Mouse (Mus musculus): Measurements from ENCODE around the gene Krt84.
A peak's percentile ranks its signal among the peaks of the same experiment; 100 is the strongest.
"Not testable (repeated sequence)": the region's sequence is repeated elsewhere in the genome, so short reads cannot be mapped to it uniquely, and the experiment has no call there.

Krt84 gene

DNA sequence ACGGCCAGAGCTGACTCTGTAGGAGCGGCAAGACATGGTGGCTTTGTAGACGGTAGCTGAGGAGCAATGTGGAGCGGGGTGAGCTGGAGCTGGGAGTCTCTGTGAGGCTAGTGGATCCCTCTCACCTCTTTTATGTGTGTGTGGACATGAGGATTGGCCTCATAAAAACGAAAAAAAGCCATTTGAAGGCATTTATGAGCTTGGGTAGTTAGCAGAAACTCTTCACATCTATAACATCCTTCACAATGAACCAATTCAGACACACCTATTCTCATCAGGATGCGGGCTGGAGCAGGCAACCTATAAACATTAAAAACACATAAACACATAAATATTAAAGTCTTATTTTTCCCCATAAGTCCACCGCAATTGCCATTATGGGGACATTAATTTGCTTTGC is at the start of gene Krt84:
Gene Krt84, minus strand, starts transcription at position 101 of the 400 bp plus-strand sequence.
- no peak for DNase-seq (ENCODE audit: low spot score)

DNA sequence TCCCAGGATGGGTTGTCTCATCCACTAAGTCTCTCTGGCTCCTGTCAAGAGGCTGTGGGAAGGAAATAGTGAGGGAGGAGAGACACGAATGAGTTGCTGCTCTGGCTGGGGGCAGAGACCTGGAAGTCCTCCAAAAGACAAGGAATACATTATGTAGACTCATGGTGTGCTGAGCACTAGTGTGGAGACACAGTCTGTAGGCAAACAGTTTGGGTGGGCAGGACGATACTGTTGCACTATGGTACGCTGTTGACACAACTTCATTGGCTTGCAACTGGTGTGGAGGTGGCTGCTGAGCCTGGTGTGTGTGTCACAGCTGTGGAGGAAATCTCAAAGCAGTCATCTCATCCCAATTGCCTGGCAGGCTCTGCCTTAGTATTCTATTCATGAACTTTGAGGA is 49.1 kb upstream of the Krt84 start:
- no peak for DNase-seq (ENCODE audit: low spot score)

DNA sequence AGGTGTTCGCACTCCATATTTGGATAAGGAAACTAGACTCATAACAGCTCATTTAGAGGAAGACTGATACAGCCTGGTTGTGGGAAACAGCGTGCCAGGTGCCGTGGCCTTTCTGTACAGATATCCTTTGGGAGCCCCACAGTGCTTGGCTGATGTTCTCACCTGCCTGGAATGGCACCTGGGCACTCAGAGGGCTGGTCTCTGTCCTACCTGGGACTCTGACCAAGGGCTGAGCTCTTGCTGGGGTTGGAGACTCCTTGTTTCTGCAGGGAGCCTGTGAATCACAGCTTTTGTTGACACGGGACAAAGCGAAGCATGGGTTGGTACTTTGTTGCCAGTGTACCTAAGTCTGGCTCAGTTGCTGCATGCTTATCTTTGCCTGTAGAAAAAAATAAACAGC is 42.9 kb upstream of the Krt84 start:
- DNase-seq (ENCODE audit: low spot score): no peak

DNA sequence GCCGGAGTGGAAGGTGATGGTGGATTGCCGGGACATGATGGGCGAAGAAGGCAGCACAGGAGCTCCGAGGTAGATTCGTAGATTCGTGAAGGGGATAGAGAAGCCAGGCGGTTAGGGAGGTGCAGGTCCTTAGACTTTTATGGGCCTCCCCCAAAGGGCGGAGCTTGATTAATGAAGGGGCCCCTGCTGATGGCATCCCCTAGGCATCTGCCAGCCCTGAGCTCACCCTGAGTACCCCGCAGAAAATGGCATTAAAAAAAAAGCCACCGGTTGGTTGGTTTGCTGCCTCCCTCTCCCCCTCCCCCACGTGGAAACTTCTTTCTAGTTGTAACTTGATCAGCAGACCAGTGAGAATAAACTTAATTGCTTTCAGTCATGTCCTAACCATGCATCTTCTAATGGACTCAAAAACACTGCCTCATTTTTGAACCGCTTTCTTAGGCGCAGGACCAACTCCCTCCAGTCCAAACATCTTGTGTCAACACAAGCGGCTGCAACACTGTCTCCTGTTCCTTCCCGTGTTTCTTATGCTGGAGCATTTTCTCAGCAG is 41.3 kb upstream of the Krt84 start, which contains the start of gene Krt75:
Gene Krt75, minus strand, starts transcription at position 109 of the 550 bp plus-strand sequence.
- no peak for DNase-seq (ENCODE audit: low spot score)

DNA sequence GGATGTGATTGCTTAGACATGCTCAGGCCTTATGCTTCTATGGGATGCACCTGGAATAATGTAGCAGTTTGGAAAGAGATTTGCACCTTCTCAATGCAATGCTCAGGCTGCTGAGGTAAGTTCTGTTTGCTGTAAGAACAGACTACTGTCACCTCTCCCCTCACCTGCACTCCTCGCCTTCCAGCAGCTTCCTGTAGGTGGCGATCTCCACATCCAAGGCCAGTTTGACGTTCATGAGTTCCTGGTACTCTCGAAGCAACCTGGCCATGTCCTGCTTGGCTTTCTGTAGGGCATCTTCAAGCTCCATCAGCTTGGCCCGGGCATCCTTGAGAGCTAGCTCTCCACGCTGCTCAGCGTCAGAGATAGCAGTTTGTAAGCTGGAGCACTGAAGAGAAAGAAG is 35.2 kb upstream of the Krt84 start:
- no peak for DNase-seq (ENCODE audit: low spot score)

DNA sequence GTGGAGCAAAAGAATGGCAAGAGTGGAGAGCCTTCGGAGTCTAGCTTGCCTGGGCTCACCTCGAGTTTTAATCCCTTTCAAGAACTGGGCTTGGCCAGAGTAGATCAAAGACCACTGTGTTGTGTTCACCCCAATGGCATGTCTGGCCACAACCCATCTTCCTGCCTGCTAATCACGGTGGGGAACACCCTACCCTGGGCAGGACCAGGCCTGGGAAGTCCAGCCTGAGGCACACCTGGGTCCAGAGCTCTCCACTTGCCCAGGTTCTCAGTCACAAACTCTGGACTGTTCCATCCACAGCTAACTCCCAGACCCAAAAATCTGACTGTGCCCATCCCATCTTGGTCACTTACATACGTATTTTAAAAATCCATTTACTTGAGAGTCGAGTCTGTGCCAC is 30.2 kb upstream of the Krt84 start, which contains the start of gene Krt90:
Gene Krt90, minus strand, starts transcription at position 101 of the 400 bp plus-strand sequence.
- no peak for DNase-seq (ENCODE audit: low spot score)

DNA sequence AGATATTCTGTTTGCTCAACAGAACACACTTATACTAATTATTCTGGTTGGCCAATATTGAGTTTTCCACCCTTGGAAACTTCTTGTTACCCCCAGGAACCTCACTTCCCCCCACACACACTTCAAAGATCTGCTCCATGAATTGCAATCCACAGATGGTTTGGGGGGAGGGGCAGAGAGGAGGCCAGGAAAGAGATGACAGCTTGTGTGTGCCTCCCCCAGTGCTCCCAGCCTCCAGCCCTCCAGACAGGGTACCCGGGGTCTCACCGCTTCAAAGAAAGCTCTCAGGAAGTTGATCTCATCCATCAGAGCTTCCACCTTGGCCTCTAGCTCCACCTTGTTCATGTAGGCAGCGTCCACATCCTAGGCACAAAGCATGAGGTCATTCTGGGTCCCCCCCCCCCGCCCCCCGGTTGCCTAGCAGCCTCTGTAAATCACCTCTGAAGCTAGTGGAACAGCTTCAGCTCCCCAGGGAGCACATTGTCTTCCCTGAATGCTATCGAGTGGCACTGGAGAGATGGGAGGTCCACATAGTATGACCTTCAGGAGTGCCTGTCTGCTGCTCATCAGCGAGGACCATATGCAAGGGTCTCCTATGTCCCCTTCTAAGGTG is 25.5 kb upstream of the Krt84 start:
- no peak for DNase-seq (ENCODE audit: low spot score)

DNA sequence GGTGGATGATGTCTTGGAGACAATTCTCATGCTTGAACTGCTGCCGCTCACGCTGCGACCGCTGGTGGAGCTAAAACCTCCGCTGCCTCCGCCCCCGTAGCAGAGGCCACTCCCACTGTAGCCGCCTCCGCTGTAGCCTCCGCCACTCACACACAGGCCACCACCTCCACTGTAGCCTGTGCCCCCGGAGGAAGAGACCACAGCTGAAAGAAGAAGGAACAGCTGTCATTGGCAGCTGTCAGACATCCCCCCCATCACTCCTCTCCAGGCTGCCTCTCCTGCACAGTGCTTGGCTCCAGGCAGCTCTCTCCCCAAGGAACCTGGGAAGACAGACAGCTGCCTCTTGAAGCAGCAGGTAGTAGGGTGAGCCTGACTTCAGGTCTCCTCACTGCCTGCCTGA is 20.5 kb upstream of the Krt84 start:
- no peak for DNase-seq (ENCODE audit: low spot score)

DNA sequence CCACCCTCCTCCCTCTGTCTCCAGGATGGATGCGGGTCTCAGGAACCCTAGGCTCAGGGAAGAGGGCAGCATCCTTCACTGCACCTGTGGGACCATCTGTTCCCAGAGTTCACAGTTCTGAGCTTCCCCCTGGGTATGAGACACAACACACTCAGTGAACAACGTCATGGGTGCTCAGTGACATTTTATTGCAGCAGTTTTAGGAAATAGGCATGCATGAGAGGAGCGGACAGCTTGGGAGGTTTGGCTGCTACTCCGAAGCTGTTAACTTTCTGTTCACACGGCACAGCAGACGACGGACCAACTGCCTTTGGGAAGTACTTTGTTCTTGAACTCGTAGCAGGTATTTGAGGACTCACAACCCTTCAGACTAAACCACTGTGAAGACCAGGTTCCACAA is 19.6 kb upstream of the Krt84 start:
- DNase-seq (ENCODE audit: low spot score): no peak

DNA sequence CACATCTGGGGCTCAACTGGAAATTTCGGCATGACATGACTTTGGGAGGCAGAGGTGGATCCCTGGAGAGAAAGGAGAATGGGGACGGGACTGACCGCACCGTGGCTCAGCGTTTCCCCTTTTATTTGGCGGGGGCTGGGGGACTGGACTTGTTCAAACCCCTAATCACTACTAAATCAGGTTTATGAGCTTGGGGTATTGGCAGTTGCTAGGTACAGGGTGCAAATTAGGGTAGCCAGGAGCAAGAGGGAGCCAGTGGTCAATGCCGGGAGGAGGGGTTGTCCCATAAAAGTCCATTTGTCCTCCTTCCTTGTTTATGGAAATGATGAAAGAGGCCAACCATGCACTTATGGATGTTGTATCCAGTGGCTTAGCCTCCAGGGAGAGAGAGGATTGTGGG is 17.9 kb upstream of the Krt84 start, which contains the start of gene Krt82:
Gene Krt82, minus strand, starts transcription at position 101 of the 400 bp plus-strand sequence.
- no peak for DNase-seq (ENCODE audit: low spot score)

DNA sequence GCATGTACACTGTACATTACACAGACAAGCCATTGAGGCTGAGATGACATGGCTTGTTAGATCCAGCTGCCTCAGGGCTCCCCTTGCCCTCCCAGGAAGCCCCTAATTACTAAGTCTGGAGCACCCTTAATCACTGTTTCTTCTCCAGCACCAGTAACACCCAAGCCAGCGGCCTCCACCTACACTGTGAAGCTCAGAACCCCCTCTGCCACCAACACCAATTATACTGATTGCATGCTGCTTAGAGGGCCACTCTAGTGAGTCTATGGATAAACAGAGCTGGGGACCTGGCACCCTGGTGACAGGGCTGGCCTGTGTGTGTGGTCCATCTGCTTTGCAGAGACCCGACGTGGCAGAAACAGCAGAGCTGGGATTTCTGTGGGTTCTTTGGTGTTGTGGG is 11.9 kb upstream of the Krt84 start:
- DNase-seq (ENCODE audit: low spot score): no peak

DNA sequence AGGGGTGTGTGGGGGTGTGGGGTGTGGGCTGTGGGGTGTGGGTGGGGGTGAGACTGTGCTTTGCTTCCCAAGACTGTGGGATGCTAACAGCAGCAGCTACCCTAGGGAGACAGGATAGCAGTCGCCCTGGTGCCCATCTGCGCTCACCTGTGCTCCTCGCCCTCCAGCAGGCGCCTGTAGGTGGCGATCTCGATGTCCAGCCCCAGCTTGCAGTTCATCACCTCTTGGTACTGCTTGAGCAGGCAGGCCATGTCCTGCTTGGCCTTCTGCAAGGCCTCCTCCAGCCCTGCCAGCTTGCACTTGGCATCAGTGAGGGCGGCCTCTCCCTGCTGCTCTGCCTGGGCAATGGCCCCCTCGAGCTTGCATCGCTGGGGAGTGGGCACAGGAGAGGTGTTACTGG is 9.9 kb upstream of the Krt84 start:
- DNase-seq (ENCODE audit: low spot score): no peak

DNA sequence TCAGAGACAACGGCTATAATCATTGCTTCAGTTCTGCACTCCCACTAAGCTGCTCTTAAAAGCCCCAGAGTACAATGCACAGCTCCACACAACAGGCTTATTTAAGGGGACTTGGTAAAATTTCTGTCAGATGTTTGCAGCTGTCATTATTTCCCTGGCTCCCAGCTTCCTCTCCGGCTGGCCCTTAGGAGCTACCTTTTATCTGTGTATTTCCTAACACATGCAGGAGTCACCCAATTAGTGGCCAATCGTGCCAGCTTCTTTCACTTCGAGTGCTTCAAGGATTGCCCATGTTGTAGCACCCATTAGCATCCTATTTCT is 5.9 kb upstream of the Krt84 start:
- no peak for DNase-seq (ENCODE audit: low spot score)

DNA sequence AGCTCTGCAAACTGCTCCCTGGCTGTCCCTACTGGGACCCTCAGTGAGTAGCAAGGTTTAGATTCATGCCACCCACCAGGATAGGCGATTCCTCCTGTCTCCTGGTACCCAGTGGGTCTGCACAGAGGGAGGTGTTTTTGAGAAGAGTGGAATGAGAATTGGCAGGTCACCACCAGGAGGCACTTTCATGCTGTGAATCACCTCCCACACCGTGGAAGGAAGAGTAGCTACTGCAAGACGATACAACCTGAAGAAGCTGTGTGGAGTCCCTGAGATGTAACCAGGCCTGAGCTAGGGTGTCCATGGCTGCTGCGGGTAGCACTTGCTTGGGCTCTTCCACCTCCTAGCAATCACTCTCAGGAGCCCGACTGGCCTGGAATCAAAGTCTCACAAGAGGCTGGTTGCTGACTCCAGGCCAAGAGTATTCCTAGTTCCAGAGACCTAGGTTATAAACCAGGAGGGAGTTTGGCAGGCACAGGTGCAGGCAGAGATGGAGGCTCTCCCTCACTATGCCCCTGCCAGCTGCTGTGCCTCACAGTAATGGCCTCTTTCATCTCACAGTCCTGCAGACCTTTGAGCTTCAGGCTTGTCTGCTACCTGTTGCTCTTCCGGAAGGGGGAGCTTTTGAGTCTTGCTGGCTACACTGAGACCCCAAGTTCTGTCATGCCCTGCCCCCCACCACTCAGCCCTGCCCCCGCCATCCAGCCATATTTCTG is 5.4 kb upstream of the Krt84 start:
- no peak for DNase-seq (ENCODE audit: low spot score)

DNA sequence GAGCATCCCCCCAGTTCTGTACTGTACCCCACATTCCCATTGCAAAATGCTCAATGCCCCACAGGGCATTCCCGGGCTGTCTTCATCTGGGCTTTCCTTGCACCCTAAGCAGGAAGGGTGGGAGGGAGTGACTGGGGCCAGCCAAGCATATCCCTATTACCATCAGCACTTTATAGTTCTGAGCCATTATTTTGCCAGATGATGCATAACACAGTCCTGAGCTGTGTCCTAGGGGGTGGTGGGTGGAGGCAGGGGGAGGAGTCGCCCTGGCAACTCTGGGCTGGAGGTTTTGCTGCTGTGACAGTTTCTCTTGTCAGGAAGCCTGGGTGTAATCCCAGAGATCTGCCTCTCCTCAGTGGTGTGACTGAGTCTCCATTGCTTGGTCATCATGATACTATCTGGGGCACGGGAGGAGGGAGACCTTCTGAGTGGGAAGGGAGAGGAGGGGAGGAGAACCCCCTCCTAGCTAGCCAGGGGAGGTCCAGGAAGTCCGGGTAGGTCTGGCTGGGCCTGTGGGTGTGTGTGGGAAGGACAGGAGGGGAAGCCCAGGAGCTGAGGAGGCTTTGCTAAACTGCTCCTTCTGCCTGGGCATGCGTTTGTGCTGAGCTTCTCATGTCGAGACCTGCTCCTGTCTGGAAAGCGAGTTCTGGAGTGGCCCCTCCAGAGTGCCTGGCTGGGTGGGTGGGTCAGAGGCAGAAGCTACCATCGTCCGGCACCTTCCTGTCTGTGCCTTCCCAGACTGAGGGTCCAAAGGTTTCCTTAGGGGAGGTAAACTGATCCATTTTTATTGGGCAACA is 3.6 kb upstream of the Krt84 start:
- no peak for DNase-seq (ENCODE audit: low spot score)

DNA sequence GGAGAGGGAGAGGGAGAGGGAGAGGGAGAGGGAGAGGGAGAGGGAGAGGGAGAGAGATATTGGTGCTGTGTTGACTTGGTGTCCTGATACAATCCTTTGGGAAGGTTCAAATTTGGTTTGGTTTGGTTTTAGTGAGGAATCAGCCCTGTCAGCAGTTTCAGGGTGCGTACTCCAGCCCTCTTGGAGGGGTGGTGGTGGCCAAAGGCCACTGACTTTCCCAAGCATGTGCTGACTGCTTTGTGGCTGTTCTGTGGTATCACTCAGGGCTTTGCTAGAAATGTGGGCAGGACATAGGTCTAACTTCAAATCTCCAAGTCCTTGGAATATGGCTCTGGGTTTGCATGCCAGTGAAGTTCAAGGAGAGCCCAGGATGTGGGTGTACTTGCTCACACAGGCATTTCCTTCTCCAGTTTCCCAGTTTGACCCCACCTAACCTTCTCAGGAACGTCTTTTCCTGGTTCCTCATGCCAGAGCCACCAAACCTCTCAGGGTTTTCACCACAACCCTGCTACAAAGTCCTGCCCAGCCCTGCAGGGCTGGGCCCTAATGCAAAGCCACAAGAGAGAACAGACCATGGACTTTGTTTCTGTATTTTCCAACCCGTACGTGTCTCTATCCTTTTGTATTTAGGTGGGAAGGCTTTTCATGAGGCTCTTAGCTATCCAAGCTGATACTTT is 9.9 kb downstream of the Krt84 start:
- no peak for DNase-seq (ENCODE audit: low spot score)

DNA sequence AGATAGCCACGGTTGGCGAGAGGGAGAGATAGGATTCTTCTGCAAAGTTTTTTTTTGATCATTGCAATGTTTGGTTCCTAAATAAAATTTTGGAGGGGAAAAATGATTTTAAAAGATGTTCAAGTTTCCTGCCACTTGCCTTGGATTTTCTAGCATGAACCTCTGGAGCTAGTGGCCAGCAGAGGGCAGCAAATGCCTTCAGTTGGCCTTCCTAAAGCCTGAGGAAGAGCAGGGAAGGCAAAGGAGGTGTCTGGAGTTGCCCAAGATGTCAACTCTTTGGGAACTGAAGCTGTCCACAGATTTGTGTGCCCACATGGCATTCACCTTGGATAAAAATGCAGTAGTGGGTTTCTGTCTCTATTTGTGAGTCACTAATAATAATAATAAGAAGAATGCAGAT is 12.8 kb downstream of the Krt84 start:
- DNase-seq (ENCODE audit: low spot score): peak; percentile 37

DNA sequence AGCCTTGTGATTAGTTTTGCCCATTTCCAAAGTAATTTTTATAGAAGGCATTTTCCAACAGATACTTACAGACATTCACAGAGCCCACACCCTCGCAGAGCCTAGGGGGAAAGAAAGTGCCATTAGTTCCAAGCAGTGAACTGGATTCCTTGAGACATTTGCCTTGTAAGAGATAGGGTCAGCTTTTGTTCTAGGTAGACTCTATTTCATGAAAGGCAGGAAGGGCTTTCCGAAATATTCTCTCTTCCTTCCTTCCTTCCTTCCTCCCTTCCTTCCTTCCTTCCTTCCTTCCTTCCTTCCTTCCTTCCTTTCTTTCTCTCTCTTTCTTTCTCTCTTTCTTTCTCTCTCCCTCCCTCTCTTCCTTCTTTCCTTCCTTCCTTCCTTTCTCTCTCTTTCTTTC is 15.5 kb downstream of the Krt84 start, which contains the start of gene Gm49425:
Gene Gm49425, minus strand, starts transcription at position 101 of the 400 bp plus-strand sequence.
- DNase-seq (ENCODE audit: low spot score): not testable (repeated sequence)

DNA sequence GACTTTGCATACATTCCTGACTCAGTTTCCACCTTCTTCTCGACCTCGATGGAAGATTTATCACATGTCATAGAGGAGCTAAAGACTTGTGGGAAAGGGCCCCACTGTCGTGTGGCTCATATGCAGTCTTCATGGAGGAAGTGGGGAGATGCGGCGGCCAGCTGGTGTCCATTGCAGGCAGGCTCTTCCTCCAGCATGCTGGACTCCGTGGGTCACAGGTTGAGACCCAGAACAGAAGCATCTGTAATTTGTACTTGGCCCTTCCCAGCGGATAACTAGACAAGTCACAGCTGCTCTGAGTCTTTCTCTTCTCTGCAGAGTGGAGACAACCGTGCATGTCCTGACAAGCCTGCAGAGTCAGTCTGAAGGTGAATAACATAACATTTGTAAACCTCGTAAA is 24.4 kb downstream of the Krt84 start:
- no peak for DNase-seq (ENCODE audit: low spot score)

DNA sequence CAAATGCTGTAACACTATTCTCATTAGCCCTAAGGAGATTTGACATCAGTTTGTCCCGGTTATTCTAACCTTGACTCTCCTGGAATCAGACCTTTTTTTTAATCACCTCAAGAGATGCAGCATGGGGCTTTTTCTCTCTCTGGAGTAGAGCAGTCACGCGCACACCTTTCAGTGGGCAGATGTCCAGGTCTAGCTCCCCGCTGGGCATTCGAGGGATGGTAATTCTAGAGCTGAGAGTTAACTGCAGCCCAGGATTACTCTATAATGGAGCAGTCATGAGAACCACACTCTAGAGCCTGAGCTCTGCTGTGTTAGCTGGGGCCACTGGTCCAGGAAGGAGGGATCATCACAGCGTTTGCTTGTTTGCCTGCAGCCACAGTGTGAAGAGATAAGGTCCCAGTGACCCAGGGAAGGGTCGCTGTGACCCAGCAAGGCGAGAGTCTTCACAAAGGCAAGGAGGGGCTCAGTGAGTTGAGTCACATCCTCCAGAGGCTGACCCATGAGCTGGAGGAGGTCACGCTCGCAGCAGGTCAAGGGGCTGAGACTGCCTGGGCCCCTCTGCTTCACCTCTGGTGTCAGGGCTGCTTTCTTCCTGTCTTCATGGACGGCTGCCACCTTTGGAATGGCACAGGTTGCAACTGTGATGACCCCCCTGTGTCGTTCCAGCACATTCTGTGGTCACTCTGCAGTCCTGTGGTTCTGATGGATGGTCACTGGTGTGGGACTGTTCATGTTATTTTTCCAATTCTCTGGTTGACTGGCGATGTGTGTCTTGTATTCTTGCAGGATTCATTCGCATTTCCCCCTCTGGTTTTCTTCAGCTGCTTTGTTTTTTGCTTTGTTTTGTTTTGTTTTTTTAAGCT is 25.5 kb downstream of the Krt84 start:
- peak; percentile 71 for DNase-seq (ENCODE audit: low spot score)

DNA sequence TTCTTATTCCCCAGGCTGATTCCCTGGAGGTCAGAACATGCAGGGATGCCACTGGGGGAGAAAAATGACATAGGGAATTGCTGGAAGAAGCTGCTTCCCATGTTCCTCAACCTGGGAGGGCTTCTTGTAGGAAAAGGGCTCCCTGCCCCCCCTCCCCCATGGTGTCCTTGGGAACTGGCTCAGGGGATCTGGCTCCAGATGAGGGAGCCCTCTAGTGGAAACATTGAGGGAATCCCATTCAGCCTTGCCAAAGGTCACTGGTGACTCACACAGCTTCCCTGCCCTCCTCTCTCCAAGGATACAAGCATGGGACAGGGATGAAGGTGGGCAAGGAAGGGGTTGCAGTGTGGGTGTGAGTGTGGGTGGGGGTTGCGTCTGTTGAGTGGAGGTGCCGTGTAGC is 35.4 kb downstream of the Krt84 start:
- peak; percentile 36 for DNase-seq (ENCODE audit: low spot score)
